Mouse (Mus musculus): ENCODE measurements at regions not wholly inside any gene's neighbourhood (a gene's known extent, or its start where the extent isn't known, plus 50 kb on each side); places are given as distances from the start of the nearest gene placed in this dataset.

DNA sequence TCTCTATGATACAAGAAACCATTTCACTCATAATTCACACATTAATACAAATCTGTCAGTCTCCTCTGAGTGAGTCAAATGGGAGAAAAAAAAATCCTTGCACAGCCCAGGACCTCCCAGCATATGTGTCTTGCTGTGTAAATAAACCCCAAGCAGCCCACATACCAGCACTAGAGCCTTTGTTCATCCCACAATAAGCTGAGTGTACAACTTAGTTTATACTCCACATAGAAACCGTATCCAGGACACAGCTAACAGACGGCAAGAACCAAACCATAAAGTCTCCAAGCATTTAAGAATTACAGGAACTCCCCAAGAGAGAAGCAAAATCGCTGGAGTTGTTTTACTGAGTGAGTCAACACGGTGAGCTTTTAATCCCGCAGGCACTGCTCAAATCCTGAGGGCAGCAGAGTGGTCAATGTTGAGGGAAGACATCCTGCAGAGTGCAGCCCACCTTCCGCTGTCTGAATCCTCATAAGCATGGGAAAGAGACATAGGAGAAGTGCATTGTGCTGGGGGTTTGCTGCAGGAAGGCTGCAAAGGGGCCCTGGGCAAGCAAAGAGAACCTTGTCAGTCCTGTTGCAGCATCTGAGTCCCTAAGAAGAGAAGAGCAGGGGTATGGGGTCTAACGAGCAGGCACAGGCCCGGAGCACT is 436.4 kb downstream of the Tns3 start:
- no peak for TF ChIP-seq CTCF (IDR thresholded peaks at IDR 0.05; ENCODE audit: low read depth)
- TF ChIP-seq EP300 (IDR thresholded peaks at IDR 0.05; ENCODE audit: low read depth): no peak

Data from heart, postnatal 0 days (tissue).